Mouse (Mus musculus): Measurements from ENCODE around the gene 4933428G20Rik. TPM values are rescaled to one million over a fixed set of nuclear protein-coding genes. Genes with fewer than 3 reads are reported as not detected.

Gene 4933428G20Rik
- polyA plus RNA-seq, 1 experiment from 2014 or later, result 1.7 TPM

Other genes with a start within 250 kb of the 4933428G20Rik start
- 93.3 and 102 TPM in 2 replicates for gene Npepps, start 219.7 kb downstream of the 4933428G20Rik start, polyA plus RNA-seq (2015; fragmentation: Nextera tagmentation; extraction: Ambion mirVana)
- gene Mrpl45, start 184.6 kb downstream of the 4933428G20Rik start, polyA plus RNA-seq (2015; fragmentation: Nextera tagmentation; extraction: Ambion mirVana), result 36.8 and 43.6 TPM in 2 replicates
- 0.05 and 0.18 TPM in 2 replicates for gene Gpr179, start 148.3 kb downstream of the 4933428G20Rik start, polyA plus RNA-seq (2015; fragmentation: Nextera tagmentation; extraction: Ambion mirVana)
- gene Socs7, start 137.8 kb downstream of the 4933428G20Rik start, polyA plus RNA-seq (2015; fragmentation: Nextera tagmentation; extraction: Ambion mirVana), result 4.8 TPM in 2 replicates
- 9.6 and 10.4 TPM in 2 replicates for gene Arhgap23, start 84.8 kb downstream of the 4933428G20Rik start, polyA plus RNA-seq (2015; fragmentation: Nextera tagmentation; extraction: Ambion mirVana)
- 2.0 and 2.2 TPM in 2 replicates for gene Srcin1, start 75.8 kb upstream of the 4933428G20Rik start, polyA plus RNA-seq (2015; fragmentation: Nextera tagmentation; extraction: Ambion mirVana)
- gene Epop, start 129.4 kb upstream of the 4933428G20Rik start, polyA plus RNA-seq (2015; fragmentation: Nextera tagmentation; extraction: Ambion mirVana), result 3.7 and 4.3 TPM in 2 replicates
- 2.6 and 3.2 TPM in 2 replicates for gene Mllt6, start 163.1 kb upstream of the 4933428G20Rik start, polyA plus RNA-seq (2015; fragmentation: Nextera tagmentation; extraction: Ambion mirVana)
- gene Cisd3, start 185.5 kb upstream of the 4933428G20Rik start, polyA plus RNA-seq (2015; fragmentation: Nextera tagmentation; extraction: Ambion mirVana), result 30.7 and 32.7 TPM in 2 replicates
- gene Pcgf2, start 200.2 kb upstream of the 4933428G20Rik start, polyA plus RNA-seq (2015; fragmentation: Nextera tagmentation; extraction: Ambion mirVana), result 12.0 and 12.6 TPM in 2 replicates
- 440 and 475 TPM in 2 replicates for gene Psmb3, start 203.1 kb upstream of the 4933428G20Rik start, polyA plus RNA-seq (2015; fragmentation: Nextera tagmentation; extraction: Ambion mirVana)
- 1.7 and 2.0 TPM in 2 replicates for gene Pip4k2b, start 244.4 kb upstream of the 4933428G20Rik start, polyA plus RNA-seq (2015; fragmentation: Nextera tagmentation; extraction: Ambion mirVana)

Measured in embryonic facial prominence, embryonic 15.5 days (tissue).